Mouse (Mus musculus): Measurements from ENCODE around the gene Ttc23. TPM values are rescaled to one million over a fixed set of nuclear protein-coding genes. Genes with fewer than 3 reads are reported as not detected.

Gene Ttc23
- polyA plus RNA-seq, 1 experiment, result 5.5 TPM

GRCm38 (mm10) chr7:67730431-67731110, 83.4 kb downstream of the Ttc23 start:
- no peak for DNase-seq (ENCODE audit: low read depth, low spot score)
- 42% methylated on average over 5 of the region's 5 CpGs for WGBS

GRCm38 (mm10) chr7:67732276-67732675, 85.1 kb downstream of the Ttc23 start:
- DNase-seq (ENCODE audit: low read depth, low spot score), result no peak
- 74% methylated on average over 4 of the region's 4 CpGs for WGBS

GRCm38 (mm10) chr7:67740382-67740781, 93.2 kb downstream of the Ttc23 start:
- no peak for DNase-seq (ENCODE audit: low read depth, low spot score)
- 76% methylated on average over 4 of the region's 4 CpGs for WGBS

GRCm38 (mm10) chr7:67740796-67741195, 93.6 kb downstream of the Ttc23 start:
- no peak for DNase-seq (ENCODE audit: low read depth, low spot score)
- WGBS, result 63% methylated on average over 5 of the region's 5 CpGs

GRCm38 (mm10) chr7:67741706-67742105, 94.5 kb downstream of the Ttc23 start:
- whole genome bisulfite sequencing, result 63% methylated on average over 7 of the region's 7 CpGs
- DNase-seq (ENCODE audit: low read depth, low spot score), result no peak

- WGBS, result 66% methylated on average over 4 of the region's 4 CpGs
- DNase-seq (ENCODE audit: low read depth, low spot score), result no peak
Measured at GRCm38 (mm10) chr7:67747731-67748305, 100.6 kb downstream of the Ttc23 start.

GRCm38 (mm10) chr7:67749441-67750239, 102.4 kb downstream of the Ttc23 start:
- WGBS, result 72% methylated on average over 4 of the region's 4 CpGs
- no peak for DNase-seq (ENCODE audit: low read depth, low spot score)

GRCm38 (mm10) chr7:67754606-67755005, 107.4 kb downstream of the Ttc23 start:
- 46% methylated on average over 11 of the region's 11 CpGs for WGBS
- DNase-seq (ENCODE audit: low read depth, low spot score), result no peak

- DNase-seq (ENCODE audit: low read depth, low spot score), result no peak
- WGBS, result 67% methylated on average over 7 of the region's 7 CpGs
Measured at GRCm38 (mm10) chr7:67755366-67755765, 108.2 kb downstream of the Ttc23 start.

GRCm38 (mm10) chr7:67756636-67757035, 109.4 kb downstream of the Ttc23 start:
- DNase-seq (ENCODE audit: low read depth, low spot score), result no peak
- WGBS, result 77% methylated on average over 5 of the region's 5 CpGs

GRCm38 (mm10) chr7:67758506-67758857, 111.3 kb downstream of the Ttc23 start:
- no peak for DNase-seq (ENCODE audit: low read depth, low spot score)
- WGBS, result 2% methylated on average over 19 of the region's 19 CpGs

GRCm38 (mm10) chr7:67758858-67759628, 111.8 kb downstream of the Ttc23 start:
- under 1% methylated on average over 91 of the region's 92 CpGs for WGBS
- no peak for DNase-seq (ENCODE audit: low read depth, low spot score)

GRCm38 (mm10) chr7:67759629-67759995, 112.4 kb downstream of the Ttc23 start, which contains the start of gene Synm:
Gene Synm, minus strand, starts transcription at chr7:67759742.
- WGBS, result under 1% methylated on average over 37 of the region's 37 CpGs
- peak; percentile 25 for DNase-seq (ENCODE audit: low read depth, low spot score)

GRCm38 (mm10) chr7:67763625-67764024, 116.4 kb downstream of the Ttc23 start:
- no peak for DNase-seq (ENCODE audit: low read depth, low spot score)
- WGBS, result 67% methylated on average over 3 of the region's 3 CpGs

GRCm38 (mm10) chr7:67768125-67768524, 120.9 kb downstream of the Ttc23 start:
- DNase-seq (ENCODE audit: low read depth, low spot score), result no peak
- 78% methylated on average over 3 of the region's 3 CpGs for WGBS

- no peak for DNase-seq (ENCODE audit: low read depth, low spot score)
- WGBS, result 80% methylated on average over 5 of the region's 5 CpGs
Measured at GRCm38 (mm10) chr7:67769487-67769886, 122.3 kb downstream of the Ttc23 start.

- 82% methylated on average over 9 of the region's 9 CpGs for WGBS
- DNase-seq (ENCODE audit: low read depth, low spot score), result no peak
Measured at GRCm38 (mm10) chr7:67772231-67772630, 125.0 kb downstream of the Ttc23 start.

- 20% methylated on average over 3 of the region's 3 CpGs for WGBS
- DNase-seq (ENCODE audit: low read depth, low spot score), result no peak
Measured at GRCm38 (mm10) chr7:67775623-67776022, 128.4 kb downstream of the Ttc23 start.

GRCm38 (mm10) chr7:67776636-67777305, 129.6 kb downstream of the Ttc23 start:
- DNase-seq (ENCODE audit: low read depth, low spot score), result no peak

GRCm38 (mm10) chr7:67787861-67788260, 140.7 kb downstream of the Ttc23 start:
- no peak for DNase-seq (ENCODE audit: low read depth, low spot score)
- 46% methylated on average over 2 of the region's 2 CpGs for WGBS

More at GRCm38 (mm10) chr7:67776636-67777305, 129.6 kb downstream of the Ttc23 start:
- WGBS, result 60% methylated on average over 12 of the region's 12 CpGs
